Mouse (Mus musculus): ENCODE measurements around the gene Nipsnap1.

Gene Nipsnap1

GRCm38 (mm10) chr11:4865645-4866251 lies 8.0 kb upstream of the Nipsnap1 start:
- DNase-seq (ENCODE audit: low read depth in 1 of 2, low spot score in 2 of 2), result peak in 1 of 2 experiments; percentile 23

DNA sequence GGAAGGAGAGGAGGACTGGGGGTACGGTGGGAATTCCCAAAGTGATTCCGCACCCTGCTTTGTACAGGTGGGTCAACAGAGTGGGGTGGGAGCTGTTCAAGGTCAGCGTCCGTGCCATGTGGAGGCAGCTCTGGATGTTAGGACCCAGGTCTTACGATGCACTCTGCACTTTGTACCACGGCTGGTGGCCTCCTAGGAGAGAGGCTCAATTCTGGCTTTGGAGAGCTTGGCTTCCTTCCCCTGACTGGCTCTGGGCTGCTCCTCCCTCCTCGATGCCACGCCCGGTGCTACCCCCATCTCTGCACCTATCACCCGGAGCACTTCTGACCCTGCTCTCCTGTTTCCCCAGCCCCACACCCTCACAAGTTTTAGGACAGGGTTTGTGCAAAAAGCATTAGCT lies 800 bp downstream of the Nipsnap1 start:
- no peak for DNase-seq (ENCODE audit: low read depth in 1 of 2, low spot score in 2 of 2)

- DNase-seq (ENCODE audit: low read depth in 1 of 2, low spot score in 2 of 2), result no peak
Measured at GRCm38 (mm10) chr11:4881087-4881486, 7.3 kb downstream of the Nipsnap1 start.

- no peak for DNase-seq (ENCODE audit: low read depth in 1 of 2, low spot score in 2 of 2)
Measured at GRCm38 (mm10) chr11:4882892-4883627, 9.3 kb downstream of the Nipsnap1 start.

- DNase-seq (ENCODE audit: low read depth in 1 of 2, low spot score in 2 of 2), result peak in 1 of 2 experiments; percentile 22
Measured at GRCm38 (mm10) chr11:4885385-4885903, 11.7 kb downstream of the Nipsnap1 start.

GRCm38 (mm10) chr11:4886987-4887386 lies 13.2 kb downstream of the Nipsnap1 start:
- DNase-seq (ENCODE audit: low read depth in 1 of 2, low spot score in 2 of 2), result no peak

DNA sequence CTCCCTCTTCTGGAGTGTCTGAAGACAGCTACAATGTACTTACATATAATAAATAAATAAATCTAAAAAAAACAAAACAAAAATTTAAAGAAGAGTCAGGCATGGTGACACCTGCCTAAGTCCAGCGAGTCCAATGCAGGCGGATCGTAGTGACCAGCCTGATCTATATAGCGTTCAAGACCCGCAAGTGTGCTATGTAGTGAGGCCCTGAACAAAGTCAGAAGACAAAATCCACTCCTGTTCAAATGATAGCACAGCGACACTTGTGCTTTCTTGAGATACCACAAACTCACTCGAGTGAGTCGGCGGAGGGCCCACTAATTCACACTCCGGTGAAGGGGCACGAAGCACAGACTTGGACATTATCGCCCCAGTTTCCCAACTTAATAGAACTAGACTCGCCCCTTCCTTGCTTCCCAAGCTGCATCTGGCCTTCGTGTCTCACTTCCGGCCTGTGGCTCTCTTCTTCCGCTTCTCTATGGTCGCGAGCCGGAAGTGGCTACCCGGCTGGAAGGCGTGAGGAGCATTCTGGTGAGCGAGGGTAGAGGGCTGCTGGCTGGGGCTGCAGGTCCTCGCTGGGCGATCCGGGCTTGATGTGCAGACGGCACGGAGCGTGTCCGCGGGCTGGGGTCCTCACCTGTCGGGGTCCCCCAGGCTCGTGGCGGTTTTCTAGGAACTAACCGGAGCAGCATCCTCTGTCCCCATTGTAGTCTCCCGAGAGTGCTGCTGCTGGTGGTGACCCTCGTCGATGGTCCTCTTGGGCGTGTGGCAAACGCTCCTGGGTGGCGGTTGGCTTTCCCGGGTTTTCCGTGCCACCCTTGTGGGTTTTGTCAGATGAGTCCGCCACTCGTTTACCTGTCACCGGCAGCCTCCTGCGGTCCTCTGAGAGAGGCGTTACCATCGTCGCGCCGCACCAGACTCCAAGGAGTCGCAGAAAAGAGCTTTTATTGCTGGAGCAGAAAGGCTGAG lies 21.4 kb downstream of the Nipsnap1 start, which contains the start of gene Thoc5:
Gene Thoc5 (plus strand): TSS at position 473 of the 969 bp plus-strand sequence.
- DNase-seq (ENCODE audit: low read depth in 1 of 2, low spot score in 2 of 2), result peak; percentile 51 to 60

- DNase-seq (ENCODE audit: low read depth in 1 of 2, low spot score in 2 of 2), result no peak
Measured at GRCm38 (mm10) chr11:4900437-4900836, 26.7 kb downstream of the Nipsnap1 start.

DNA sequence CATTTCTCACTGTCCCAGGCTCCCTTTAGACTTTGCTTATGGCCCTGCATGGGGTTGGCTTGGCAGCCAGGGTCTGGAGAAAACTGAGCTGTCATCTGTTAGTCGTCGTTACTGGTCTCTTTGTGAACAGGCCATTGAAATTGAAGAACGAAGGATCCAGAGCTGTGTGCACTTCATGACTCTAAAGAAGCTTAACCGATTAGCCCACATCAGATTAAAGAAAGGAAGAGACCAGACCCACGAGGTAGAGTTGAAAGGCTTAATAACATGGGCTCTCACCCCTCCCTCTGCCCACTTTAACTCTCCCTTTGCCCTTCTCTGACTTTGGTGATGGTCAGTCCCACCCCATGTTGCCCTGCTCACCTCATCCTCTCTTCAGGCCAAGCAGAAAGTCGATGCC lies 28.2 kb downstream of the Nipsnap1 start:
- DNase-seq (ENCODE audit: low read depth in 1 of 2, low spot score in 2 of 2), result no peak

GRCm38 (mm10) chr11:4906231-4906630 lies 32.5 kb downstream of the Nipsnap1 start:
- no peak for DNase-seq (ENCODE audit: low read depth in 1 of 2, low spot score in 2 of 2)

DNA sequence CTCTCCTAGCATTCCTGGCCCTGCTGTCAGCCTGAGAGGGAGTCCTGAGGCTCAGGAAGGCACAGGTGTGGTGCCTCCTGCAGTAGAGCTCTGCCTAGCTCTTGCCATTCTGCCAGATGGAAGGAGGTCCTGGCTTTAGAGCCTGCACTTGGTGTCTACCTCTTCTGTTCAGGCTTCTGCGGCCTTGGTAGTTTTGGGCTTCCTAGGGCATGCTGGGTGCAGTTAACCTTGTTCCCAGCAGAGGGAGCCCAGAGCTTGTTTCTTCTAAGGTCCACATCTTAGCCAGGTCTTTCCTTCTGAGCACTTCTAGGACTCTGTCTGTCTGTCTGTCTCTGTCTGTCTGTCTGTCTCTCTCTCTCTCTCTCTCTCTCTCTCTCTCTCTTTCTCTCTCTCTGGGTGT lies 42.3 kb downstream of the Nipsnap1 start:
- no peak for DNase-seq (ENCODE audit: low read depth in 1 of 2, low spot score in 2 of 2)

- no peak for DNase-seq (ENCODE audit: low read depth in 1 of 2, low spot score in 2 of 2)
Measured at GRCm38 (mm10) chr11:4921281-4921680, 47.5 kb downstream of the Nipsnap1 start.

DNA sequence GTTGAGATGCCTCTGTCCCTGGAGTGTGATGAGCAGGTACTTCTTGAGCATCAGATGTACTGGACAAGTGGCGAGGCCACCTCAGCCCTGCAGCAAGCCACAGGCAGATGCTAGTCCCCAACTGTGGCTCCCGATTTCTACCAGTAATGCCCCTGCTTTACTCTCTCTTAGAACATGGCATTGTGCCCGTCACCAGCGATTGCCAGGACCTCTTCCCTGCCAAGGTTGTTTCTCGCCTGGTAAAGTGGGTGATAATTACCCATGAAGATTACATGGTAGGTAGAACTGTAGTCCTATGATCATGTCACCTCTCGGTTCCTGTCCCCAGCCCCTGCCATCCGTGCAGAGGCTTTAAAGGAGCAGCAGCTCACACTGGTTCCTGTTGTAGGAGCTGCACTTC lies 48.0 kb downstream of the Nipsnap1 start:
- no peak for DNase-seq (ENCODE audit: low read depth in 1 of 2, low spot score in 2 of 2)

DNA sequence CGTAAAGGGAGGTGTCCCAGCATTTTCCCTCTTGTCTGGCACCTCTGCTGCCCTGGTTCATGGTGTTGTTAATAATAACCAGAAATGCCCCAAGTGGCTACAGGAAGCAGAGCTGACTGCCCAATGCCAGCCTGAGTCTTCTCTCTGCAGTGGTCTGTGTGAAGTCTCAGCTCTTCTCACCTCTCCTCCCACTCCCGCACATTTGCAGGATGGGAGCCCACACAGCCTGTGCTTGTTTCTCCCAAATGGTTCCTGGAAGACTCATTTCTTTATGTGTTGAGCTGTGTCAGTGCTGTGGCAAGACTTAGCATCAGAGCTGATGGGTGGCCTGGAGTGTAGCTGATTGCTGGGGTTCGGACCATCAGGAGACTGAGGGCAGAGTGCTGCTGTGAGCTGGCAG lies 53.5 kb downstream of the Nipsnap1 start:
- DNase-seq (ENCODE audit: low read depth in 1 of 2, low spot score in 2 of 2), result no peak

GRCm38 (mm10) chr11:4931009-4931601 lies 57.4 kb downstream of the Nipsnap1 start:
- no peak for DNase-seq (ENCODE audit: low read depth in 1 of 2, low spot score in 2 of 2)

- DNase-seq (ENCODE audit: low read depth in 1 of 2, low spot score in 2 of 2), result no peak
Measured at GRCm38 (mm10) chr11:4936243-4936642, 62.5 kb downstream of the Nipsnap1 start.

All from monocyte, adult 2 months (primary cell).